Mouse (Mus musculus) retina, adult 2 months (tissue): ENCODE measurements around the gene Ccdc158.

ENCODE experiments used
- DNase-seq: peaks from one replicate; pipeline ENCODE4 v3.0.0-alpha.2; 2012; ENCODE audit warnings: low read depth, low spot score

Gene Ccdc158

DNA sequence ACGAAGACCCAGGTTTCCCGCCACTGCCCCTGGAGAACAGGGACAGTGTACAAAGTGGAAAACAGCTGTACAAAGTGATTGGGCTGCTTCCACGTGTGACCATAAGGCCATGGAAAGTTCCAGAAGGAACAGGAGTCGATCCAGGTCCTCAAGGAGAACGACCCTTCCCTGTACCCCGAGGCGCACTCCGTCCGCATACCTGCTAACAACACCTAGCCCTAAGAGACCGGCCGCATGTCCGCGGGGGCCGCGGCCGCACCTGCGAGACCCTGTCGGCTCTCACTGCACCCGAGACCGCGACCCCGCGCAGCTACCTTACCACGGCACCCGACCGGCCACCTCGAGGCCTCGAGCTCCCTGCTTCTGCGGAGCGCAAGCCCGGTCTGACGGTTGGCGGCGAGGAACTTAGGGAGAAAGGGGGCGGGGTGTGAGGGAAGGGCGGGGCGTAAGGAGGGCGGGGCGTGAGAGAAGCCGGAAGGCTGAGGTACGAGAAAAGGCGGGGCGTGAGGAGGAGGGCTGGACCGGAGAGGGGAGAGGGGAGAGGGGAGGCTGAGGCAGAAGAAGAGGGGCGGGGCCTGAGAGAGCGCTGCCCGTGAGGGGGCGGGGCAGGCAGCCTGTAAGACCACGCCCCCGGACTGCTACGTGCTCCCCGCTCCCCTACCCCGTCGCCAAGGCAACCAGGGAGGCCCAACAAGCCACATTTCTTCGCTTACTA is at the start of gene Ccdc158:
Gene Ccdc158 (minus strand): TSS at position 413 of the 715 bp plus-strand sequence.
- peak; percentile 23 for DNase-seq

GRCm38 (mm10) chr5:92721610-92722009 is 46.5 kb upstream of the Ccdc158 start:
- no peak for DNase-seq

GRCm38 (mm10) chr5:92718856-92719255 is 43.8 kb upstream of the Ccdc158 start:
- DNase-seq: no peak

DNA sequence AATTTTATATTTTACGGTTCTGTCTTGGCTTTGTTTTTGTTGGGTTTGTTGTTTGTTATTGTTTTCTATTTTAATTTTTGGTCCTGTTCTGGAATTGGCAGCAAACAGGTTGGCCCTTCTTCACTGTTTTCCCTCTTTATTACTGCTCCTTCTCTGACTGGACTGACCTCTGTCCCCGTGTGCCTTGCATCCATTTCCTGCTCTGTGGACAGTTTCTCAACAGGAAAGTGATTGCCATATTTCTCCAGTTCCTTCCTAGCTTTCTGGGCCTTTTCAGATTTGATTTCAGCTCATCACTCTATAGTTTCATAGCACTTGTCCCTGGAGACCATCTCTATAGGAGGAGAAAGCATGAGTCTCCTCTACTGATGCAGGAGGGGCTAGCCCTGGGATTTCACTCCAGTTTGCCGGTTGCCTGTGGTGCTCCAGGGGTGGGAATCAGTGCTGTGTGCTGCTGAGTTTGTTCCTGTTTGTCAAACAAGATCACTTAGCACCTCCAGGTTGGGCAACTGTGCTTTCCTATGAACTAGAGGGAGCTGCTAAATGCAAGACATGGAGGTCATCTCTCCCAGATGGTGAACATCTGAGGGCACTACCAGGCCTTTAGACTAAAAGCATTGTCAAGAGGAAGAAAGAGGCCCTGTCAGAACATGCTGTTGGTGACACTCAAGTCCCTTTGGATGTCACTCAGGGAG is 42.7 kb upstream of the Ccdc158 start:
- DNase-seq: no peak

DNA sequence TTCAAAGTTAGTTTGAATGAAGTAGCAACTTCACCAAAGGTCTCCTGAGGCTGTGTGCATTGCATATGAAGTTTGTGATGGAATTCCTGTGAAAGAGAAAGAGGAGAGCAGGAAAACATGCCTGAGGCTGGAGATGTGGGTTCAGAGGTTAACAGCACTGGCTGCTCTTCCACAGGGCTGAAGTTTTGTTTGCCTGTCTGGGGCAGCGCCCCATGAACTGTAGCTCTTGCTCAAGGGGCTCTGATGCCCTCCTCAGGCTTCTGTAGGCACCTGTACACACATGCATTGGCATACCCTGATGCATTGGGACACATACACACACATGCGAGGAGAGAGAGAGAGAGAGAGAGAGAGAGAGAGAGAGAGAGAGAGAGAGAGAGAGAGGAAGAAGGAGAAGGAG is 40.8 kb upstream of the Ccdc158 start:
- DNase-seq: no peak

GRCm38 (mm10) chr5:92715319-92715718 is 40.2 kb upstream of the Ccdc158 start:
- DNase-seq: no peak

DNA sequence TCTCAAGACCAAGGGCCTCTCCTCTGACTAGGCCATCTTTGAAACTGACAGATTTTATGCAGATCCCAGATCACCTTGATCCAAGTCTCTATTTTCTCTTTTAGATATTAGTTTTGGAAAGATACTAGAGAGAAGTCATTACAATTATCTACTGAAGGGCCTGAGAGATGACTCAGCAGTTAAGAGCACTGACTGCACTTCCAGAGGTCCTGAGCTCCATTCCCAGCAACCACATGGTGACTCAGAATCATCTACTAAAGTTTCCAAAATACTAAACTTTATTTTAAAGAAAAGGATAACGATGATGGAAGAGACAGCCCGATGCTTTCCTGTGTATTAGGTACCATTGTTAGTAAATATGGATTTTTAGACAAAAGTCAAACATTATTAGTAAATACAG is 39.8 kb upstream of the Ccdc158 start:
- no peak for DNase-seq

DNA sequence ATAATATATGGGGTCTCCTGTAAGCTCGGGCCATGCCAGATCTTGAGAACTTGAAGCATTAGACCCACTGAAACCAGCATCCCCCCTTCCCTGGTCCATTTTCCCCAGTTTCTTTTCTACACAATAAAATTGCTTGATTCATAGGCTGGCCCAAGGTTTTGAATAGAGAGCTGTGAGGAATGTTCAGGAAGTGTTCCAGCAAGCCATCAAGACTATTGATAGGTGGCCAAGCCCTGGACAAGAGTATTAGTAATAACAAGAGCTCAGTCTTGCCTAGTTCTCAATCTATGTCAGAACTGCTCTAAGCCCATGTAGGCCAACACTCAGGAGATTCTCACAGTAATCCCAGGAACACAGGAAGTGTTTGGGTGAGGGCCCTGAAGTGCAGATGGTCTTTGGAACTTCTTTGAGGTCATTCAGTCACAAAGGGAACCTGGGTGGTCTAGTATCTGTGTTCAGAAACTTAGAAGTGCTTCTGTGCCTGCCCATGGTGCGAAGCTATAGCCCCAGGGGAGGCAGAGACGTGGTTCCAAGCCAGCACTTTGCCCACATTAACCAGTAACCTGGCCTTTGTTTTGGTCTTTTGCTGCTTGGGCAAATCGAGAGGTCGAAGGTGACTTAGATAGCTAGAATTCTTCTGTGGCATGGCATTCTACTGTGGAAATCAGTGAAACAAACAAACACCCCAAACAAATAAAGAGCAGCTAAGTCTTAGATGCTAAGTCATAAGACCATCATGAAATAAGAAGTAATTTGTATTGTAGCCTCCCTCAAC is 37.7 kb upstream of the Ccdc158 start:
- DNase-seq: no peak

GRCm38 (mm10) chr5:92711666-92712290 is 36.7 kb upstream of the Ccdc158 start:
- DNase-seq: no peak

DNA sequence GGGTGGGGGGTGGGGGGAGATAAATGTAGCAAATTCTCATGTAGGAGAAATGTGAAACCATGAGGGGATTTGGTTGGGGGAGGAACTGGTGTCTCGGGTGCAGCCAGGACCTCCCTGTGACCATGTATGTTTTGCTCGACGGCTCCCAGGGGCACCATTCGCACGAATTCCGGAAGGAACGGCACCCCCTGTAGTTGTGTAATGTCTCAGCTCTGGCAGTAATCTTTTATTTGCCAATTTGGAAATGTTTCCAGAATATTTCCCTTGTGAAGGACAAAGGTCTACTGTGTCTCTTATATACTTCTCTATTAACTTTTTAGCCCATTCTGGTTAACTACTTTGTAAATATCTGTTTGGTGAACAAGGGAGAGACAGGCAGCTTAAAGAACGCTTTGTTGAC is 35.7 kb upstream of the Ccdc158 start:
- no peak for DNase-seq

DNA sequence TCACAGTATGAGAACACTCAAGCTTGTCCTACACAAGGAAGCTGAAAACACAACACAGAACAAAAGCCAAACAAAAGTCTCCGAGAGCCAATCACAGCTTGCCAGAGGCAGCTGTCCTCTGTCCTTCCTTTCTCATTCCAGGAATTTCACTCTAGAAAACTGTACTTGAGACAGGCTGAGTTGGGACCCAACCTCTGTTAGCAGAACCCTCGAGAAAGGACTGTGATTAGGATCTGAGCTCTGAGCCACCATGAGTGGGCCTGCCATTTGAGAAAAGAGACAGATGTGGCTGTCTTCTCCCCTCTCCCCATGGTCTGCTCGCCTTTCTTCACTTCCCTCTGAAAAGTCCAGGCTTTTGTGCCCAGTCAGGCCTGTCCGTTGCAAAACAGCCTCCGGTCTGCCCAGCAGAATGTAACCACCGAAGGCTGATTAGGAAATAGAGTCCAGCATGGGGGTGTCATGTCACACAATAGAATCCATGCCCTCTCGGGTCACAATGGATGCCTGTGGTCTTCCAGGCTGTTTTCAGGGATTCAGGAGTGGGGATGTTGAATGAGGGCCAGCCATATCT is 32.9 kb upstream of the Ccdc158 start:
- DNase-seq: no peak

DNA sequence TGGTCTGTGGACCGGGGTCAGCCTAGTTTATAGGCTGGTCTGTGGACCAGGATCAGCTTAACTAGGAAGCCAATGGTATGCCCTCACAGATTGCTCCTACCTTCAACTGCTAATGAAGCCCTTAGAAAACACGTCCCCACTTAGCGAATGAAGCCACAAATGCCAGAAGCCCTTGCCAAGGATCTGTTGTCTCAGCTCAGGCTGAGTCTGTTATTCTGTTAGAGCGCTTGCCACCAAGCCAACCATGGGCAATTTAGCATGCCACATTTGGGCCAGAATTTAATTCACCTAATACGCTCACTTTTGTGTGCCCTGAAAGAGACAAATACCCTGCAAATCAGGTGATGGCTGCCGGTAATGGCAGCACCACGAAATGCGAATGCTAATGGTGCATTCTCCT is 28.6 kb upstream of the Ccdc158 start:
- no peak for DNase-seq

DNA sequence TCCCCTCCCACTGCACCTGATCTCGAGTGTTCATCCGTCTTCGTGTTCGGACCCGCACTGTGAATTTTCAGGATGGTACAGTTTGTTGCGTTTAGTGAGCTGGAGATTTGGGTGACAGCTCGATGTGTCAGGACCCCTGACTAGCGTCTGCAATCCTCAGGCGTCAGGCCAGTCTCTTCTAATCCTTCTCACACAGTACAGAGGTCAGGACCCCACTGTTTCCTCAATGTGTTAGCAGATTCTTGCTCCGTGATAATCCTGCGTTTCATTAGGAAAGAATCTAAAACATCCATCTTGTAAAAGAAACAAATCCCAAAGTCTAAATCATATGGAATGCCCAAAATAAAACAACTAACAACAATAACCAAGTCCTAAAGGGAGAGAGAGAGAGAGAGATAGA is 26.7 kb upstream of the Ccdc158 start:
- DNase-seq: no peak

GRCm38 (mm10) chr5:92698837-92699529 is 23.9 kb upstream of the Ccdc158 start:
- no peak for DNase-seq

GRCm38 (mm10) chr5:92698131-92698836 is 23.2 kb upstream of the Ccdc158 start:
- no peak for DNase-seq

DNA sequence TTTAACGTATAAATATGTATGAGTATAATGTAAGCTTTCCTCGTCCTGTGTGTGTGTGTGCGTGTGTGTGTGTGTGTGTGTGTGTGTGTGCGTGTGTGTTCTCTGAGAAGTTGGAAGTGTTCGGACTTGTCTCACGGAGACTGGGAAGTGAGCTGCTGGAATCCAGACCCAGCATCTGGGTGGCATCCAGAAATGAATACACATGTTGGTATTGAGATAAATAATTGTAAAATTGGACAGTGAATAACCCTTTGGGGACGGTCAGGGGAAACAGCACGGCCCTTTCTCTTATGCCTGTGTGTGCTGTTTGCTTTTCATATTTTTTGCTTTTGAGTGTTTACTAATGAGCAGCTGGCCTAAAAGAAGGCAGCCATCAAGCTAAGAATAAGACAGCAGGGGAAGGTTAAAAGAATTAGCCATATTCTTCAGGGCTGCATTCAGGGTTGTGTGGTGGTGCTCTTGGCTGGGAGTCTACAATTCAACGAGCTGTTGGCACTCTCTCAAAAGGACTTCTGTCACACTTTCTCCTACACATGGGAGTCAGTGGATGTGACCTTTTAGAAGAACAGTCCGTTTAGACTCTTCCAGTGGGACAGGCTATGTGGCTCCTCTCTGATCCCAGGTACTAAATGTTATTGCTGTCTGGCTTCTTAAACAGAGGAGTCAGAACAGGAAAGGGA is 19.4 kb upstream of the Ccdc158 start:
- no peak for DNase-seq

DNA sequence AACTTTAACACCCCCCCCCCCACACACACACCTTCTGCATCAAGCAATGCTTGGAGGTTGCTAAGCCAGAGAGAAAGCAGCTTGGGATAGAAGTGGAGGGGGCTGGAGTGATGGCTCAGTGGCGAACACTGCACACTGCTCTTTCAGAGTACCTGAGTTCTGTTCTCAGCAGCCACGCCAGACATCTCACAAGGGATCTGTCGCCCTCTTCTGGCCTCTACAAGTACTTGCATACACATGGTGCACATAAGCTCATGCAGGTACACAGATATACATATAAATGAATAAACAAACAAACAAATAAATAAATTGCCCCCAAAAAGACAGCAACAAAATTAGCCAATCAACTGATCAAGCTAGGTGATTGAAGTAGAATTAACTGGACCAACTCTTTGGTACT is 18.7 kb upstream of the Ccdc158 start:
- DNase-seq: no peak

DNA sequence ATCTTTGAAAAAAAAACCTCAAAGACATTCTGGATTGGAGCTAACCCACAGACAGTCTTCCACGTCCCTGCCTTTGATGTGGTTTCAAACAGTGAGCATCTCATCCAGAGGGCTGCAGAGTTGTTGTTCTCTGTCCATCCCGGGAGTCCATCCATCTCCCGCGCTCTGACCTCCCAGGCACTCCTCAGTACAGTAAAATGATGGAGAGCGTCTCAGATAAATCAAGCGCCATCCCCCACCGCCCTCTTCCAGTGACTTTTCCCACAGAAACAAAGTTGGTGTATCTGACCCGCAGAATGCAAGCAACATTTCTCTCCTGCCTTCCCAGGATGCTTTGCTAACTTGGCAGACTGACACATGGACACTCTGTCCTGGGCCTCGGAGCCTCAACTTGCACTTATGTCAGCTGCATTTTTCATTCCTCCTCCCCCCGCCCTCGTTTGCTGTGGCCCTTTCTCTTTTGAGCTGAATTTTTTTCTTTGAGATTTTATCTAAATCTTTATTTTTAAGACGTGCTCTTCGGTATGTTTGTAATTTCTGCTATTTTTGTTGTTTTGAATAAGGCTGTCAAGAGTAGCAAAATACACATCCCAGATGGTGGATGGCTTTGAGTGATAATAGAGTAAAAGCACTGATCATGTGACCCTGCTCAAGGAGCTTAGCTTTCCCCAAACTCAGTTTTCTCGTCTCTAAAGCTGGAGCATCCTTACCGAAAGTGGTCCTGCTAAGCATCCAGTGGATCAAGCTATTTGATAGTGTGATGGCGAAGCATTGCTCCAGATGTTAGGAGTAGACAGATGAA is 17.3 kb upstream of the Ccdc158 start:
- DNase-seq: no peak

- no peak for DNase-seq
These were observed 13.5 kb upstream of the Ccdc158 start for GRCm38 (mm10) chr5:92688569-92688968.
